Mouse (Mus musculus) frontal cortex, adult 2 months (tissue): ENCODE results near the gene Zmynd15. TPM values are rescaled to one million over a fixed set of nuclear protein-coding genes. Genes with fewer than 3 reads are reported as not detected.
"Not testable (repeated sequence)": the region's sequence is repeated elsewhere in the genome, so short reads cannot be mapped to it uniquely, and the experiment has no call there.

Source experiments
- DNase-seq, 2 experiments: peaks; one replicate each; pipeline ENCODE4 v3.0.0; 2022; ENCODE audit warnings: low spot score in 1 of 2; ENCODE audit errors: extremely low spot score in 1 of 2
- polyA plus RNA-seq: library from polyadenylated mRNA; depleted of rRNA; stranded (reverse); fragments of >200 nt; gene quantifications from 2 replicates; pipeline ENCODE4 v1.2.3, GENCODE M21; 2012

Gene Zmynd15
- polyA plus RNA-seq, 1 experiment, result 0.72 TPM

DNA sequence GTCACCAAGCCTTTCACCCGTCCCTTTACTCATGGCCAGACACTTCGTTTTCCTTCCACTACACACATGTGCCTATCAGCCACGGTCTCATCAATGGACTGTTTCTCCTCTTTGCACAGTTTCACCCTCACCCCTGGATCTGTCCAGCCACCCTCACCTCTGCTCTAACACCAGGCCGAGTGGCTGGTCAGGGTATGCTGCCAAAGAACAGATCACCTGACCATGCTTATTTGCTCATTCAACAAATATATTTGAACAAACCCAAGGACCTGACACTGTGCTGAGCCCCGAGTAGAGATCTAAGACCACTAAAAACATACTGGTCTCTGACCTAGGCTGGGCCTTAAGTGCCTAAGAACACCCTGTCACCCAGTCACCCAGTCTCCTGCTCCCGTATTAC is 14.6 kb upstream of the Zmynd15 start:
- no peak for DNase-seq

DNA sequence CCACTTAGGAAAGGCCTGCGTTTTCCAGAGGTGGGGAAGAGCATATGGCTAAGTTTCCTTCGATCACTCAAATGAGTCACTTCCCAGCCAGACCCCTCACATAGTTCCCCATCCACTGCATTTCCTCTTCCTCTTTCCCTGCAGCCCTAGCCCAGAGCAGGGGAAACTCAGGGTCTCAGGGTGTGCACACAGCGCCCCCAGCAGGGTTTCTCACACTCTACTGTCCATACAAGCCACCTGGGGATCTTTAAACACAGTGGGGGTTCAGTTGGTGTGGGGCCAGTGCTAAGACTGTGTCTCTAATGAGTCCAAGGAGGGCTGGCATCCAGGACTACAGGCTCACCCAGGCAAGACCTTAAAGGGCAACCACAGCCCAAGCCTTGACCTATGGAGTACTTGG is 12.5 kb upstream of the Zmynd15 start:
- DNase-seq, result no peak

GRCm38 (mm10) chr11:70447373-70447772 is 11.9 kb upstream of the Zmynd15 start:
- DNase-seq, result no peak

- no peak for DNase-seq
These were observed 8.3 kb upstream of the Zmynd15 start for GRCm38 (mm10) chr11:70450926-70451325.

DNA sequence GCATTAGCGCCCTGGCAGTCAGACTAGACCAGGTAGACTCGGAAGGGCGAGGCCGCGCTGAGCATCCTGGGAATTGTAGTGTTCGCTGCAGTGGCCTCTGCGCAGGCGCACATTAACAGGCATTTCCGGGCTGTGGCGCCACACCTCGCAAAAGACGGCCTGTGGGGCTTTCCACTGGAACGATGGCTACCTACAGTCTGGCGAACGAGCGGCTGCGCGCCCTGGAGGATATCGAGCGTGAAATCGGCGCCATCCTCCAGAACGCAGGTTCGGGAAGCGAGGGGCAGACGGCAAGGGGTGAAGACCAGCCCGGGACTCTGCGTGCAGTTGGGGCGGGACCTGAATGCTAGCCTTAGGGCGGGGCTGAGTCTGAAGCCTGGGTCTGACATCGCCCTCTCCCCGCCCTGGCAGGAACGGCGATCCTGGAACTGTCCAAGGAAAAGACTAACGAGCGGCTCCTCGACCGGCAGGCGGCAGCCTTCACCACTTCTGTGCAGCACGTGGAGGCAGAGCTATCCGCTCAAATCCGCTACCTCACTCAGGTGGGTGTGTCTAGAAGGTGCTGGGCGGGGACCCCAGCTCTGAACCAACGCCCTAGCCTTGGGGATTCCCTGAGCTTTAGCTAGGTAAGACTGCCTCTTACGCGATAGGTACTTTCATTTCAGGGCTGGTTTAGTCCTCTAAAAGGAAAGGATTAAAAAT is 7.3 kb upstream of the Zmynd15 start, which contains the start of gene Med11:
Gene Med11 (plus strand): TSS at position 123 of the 702 bp plus-strand sequence.
- DNase-seq, result peak; percentile 92 to 95

DNA sequence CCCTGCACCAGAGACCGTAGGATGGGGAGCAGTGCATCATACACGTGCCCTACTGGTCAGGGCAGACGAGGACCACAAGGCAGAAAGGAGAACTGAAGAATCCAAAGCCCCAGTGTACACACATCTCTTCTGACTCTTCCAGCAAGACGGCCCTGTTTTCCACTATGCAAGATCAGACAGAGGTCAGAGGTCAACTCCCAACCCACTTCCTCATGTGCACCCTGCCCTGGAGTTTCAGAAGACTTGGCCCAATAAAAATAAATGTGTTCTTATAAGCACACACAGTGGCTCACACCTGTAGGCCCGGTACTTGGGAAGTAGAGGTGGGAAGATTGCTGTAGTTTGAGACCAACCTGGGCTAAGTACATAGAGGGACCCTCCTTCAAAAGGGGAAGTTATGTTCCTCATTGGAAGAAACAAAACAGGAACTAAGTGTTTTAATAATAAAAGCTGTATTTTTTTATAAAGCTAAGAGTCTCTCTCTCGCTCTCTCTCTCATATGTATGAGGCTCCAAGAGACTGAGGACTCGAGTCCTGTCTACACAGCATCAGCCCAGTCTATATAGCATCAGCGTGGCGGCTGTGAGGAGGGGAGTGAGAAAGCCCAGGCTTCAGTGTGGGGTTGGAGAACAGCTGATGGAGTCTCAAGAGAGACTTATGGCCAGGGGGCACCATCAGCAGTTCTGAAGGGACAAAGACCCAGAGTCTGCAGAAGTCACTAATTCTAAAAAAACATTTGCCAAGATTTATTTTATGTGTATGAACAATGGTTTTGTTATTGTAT is 5.8 kb upstream of the Zmynd15 start:
- DNase-seq, result no peak

DNA sequence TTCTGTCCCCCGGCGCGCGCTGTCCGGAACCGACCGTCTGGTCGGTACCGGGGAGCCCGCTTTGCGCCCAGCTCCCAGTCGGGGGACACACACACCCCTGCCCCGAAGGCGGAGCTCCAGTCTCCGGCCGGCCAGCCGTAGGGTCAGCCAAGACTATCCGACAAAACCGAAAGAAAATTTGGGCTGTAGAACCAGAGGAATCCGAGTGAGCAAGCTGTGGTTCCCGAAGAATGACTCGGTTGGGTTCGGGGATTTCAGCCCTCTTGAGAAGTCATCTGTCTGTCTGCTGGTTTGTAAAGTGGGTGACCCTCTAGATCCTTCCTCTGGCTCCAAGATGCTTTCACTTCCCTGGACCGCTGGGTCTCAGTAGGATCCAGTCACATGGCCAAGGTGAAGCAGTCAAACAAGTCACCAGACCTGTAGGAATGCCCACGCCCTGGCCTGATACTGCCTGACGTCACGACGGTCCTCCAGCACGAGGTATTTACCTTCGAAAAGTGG is 418 bp downstream of the Zmynd15 start, which contains the start of gene Cxcl16:
Gene Cxcl16 (minus strand): TSS at position 384 of the 501 bp plus-strand sequence.
- no peak for DNase-seq

GRCm38 (mm10) chr11:70463970-70464369 is 4.7 kb downstream of the Zmynd15 start:
- DNase-seq, result no peak

DNA sequence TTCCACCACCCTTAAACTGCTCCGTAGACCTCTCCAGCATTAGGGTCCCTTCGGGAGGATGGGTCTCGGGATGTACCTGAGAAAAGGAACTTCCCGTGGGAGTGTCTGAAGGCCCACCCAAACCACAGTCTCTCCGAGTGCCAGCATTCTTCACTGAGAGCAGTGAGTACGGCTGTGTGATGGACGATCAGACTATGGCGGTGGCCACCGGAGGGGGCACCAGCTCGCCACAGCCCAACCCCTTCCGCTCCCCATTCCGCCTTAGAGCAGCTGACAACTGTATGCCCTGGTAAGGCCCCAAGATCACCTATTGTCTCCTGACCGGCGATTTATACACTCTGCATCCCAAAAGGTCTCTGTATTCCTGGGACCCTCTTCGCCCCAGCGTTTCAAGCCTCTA is 6.0 kb downstream of the Zmynd15 start:
- no peak for DNase-seq

DNA sequence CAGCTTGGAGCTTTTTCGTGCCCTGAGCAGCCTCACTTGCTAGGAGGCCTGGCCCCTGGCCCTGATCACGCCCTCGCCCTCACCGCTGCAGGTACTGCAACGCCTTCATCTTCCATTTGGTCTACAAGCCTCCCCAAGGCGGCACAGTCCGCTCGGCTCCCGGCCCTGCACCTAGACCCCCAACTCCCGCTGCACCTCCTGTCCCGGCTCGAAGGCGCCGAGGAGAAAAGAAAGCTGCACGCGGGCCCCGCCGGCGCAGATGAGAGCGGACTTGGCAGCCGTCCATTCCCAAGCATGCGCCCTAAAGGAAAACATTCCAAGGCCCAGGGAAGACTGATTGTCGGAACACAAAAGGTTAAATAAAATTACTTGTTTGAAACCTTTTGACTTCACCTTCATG is 6.6 kb downstream of the Zmynd15 start:
- DNase-seq, result no peak

DNA sequence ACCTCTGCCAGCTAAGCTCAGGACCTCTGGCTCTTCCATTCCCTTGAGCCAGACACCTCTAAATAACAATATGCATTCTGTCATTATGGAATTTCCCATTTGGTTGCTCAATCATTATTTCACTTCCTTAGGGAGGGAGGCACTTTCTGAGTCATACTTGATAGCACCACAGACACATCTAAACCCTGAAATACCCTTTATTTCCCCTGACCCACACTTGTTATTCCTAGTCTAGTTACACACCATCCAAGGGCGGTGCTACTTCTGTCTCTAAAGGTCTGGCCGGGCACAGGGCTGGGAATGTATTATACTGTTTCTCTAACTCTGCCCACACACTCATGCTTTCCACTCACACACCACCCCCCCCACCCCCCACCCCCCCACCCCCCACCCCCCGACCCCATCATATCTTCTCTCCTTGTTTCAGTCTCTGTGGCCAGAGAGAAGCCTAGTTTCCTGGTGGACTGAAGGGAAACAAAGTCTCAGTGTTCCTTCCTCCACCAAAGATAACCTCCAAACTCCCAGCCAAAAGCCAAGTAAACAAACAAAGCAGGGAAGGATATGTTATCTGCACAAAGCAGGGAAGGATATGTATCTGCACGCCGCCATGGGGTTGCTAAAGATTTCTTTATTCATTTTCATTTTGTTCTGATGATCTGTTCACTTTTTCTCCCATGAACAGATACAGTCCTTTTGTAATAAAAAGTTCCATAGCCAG is 8.8 kb downstream of the Zmynd15 start:
- no peak for DNase-seq

DNA sequence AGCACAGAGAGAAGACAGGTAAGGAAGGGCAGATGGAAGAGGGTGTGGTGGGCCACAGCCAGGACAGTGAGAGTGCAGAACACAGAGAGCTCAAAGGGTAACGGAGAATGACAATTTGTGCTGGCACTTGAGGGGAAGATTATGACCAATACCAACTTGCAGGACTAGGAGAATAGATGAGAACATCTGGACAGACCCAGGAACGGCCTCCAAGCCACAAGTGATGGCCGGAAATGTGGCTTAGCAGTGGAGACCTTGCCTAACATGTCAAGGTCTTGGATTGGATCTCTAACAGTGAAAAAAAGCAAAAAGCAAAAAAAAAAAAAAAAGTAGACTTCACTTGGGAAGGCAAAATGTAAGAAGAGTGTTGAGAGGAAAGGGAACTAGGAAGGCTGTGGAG is 10.5 kb downstream of the Zmynd15 start:
- no peak for DNase-seq

DNA sequence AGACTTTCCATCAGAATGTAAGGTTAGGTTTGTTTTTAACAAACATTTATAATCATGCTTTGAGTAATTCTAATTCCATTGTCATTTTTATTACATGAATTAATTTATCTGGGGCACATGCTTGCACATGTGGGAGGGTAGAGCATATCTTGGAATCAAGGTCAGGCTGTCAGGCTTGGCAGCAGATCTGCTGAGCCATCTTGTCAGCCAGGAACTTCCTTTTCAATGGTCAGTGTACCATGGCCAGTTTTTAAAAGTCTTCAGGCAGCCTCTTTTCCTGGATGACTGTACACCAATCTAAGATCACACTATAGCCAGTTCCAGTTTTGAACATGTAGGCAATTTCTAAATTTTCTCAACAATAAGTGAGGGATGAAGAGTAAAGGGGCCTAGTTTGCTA is 13.5 kb downstream of the Zmynd15 start:
- no peak for DNase-seq

DNA sequence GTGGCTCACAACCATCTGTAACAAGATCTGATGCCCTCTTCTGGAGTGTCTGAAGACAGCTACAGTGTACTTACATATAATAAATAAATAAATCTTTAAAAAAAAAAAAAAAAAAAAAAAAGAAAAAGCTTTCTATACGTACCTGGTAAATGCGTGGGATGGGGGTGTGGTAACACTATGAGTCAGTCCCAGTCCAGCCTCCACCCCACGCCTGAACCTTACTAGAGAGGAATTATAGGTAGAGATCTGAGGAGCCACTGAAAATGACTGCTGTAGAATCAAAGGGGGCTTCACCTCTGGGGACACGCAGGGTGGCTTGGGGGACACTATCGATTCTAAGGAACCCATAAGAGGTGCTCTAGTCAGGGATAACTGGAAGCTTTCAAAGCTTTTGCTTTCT is 14.1 kb downstream of the Zmynd15 start:
- not testable (repeated sequence) for DNase-seq

GRCm38 (mm10) chr11:70474872-70475534 is 15.8 kb downstream of the Zmynd15 start:
- no peak for DNase-seq

DNA sequence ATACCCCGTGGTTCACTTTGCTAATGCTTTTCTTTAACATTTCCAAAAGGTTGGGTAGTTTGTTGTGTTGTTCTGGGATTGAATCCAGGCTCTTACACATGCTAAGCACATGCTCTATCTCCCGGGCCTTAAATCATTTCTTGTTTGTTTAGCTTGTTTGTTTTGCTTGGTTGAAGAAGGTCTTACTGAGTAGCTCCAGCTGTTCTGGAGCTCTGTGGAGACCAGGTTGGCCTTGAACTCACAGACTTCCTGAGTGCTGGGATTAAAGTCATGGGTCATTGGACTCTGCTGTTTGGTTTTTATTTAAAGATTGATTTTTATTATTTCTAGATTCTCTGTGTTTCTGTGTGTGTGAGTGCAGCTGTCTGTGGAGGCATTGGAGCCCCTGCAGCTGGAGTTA is 26.3 kb downstream of the Zmynd15 start:
- no peak for DNase-seq

GRCm38 (mm10) chr11:70487816-70488215 is 28.6 kb downstream of the Zmynd15 start:
- DNase-seq, result no peak

DNA sequence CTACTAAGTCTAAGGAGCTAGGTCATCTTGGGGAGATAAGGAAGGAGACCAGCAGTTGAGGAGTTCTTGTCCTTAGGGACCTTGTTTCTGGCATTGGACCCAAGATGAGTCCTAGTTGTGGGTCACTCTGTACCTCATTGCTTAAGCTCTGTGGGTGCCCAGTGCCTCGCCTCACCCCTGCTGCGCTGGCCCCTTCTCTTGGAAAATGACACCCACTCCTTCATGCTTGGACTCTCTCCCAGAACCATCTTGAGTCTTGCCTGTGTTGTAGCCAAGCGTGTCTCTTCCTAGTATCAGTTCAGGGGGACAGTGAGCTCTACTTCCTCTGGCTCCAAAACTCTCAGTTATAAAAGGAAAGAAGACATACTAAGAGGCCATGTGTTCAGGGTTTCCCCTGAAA is 29.9 kb downstream of the Zmynd15 start:
- peak in 1 of 2 experiments; percentile 15 for DNase-seq

DNA sequence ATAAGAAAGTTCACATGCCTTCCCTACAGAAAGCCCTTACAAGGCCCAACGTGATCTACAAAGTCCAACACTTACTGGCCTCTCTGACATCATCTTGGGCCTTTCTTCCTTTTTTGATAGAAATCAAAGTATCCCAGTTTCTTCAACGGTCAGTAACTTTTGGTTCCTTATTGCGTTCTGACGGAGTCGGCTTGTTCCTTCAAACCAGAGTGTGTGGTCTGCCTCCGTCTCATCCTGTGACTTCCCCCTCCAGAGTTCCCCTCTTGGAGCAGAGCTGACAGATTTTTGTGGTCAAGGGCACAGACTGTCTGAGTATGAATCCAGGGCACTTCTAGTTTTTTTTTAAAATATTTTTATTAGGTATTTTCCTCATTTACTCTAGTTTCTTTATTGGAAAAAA is 30.5 kb downstream of the Zmynd15 start:
- no peak for DNase-seq
